Mouse (Mus musculus): ENCODE data around the gene Cfdp1.

Gene Cfdp1

GRCm38 (mm10) chr8:111853861-111854501 is at the start of gene Cfdp1:
TSS of gene Cfdp1 (minus strand) at chr8:111854291.
- peak; percentile 89 for DNase-seq (ENCODE audit: extremely low read depth, insufficient read length, low spot score)

- peak; percentile 19 for DNase-seq (ENCODE audit: extremely low read depth, insufficient read length, low spot score)
Measured at GRCm38 (mm10) chr8:111902080-111902479, 48.0 kb upstream of the Cfdp1 start.

GRCm38 (mm10) chr8:111898586-111898985 is 44.5 kb upstream of the Cfdp1 start:
- no peak for DNase-seq (ENCODE audit: extremely low read depth, insufficient read length, low spot score)

GRCm38 (mm10) chr8:111894955-111895354 is 40.9 kb upstream of the Cfdp1 start:
- DNase-seq (ENCODE audit: extremely low read depth, insufficient read length, low spot score) = no peak

GRCm38 (mm10) chr8:111892615-111893014 is 38.5 kb upstream of the Cfdp1 start:
- DNase-seq (ENCODE audit: extremely low read depth, insufficient read length, low spot score) = no peak

- DNase-seq (ENCODE audit: extremely low read depth, insufficient read length, low spot score) = no peak
Measured at GRCm38 (mm10) chr8:111891983-111892382, 37.9 kb upstream of the Cfdp1 start.

GRCm38 (mm10) chr8:111890911-111891303 is 36.8 kb upstream of the Cfdp1 start:
- no peak for DNase-seq (ENCODE audit: extremely low read depth, insufficient read length, low spot score)

GRCm38 (mm10) chr8:111889931-111890910 is 36.1 kb upstream of the Cfdp1 start:
- DNase-seq (ENCODE audit: extremely low read depth, insufficient read length, low spot score) = no peak

GRCm38 (mm10) chr8:111888091-111888650 is 34.1 kb upstream of the Cfdp1 start:
- DNase-seq (ENCODE audit: extremely low read depth, insufficient read length, low spot score) = no peak

- no peak for DNase-seq (ENCODE audit: extremely low read depth, insufficient read length, low spot score)
Measured at GRCm38 (mm10) chr8:111887479-111887878, 33.4 kb upstream of the Cfdp1 start.

- DNase-seq (ENCODE audit: extremely low read depth, insufficient read length, low spot score) = no peak
Measured at GRCm38 (mm10) chr8:111883615-111884014, 29.5 kb upstream of the Cfdp1 start.

GRCm38 (mm10) chr8:111881591-111881990 is 27.5 kb upstream of the Cfdp1 start:
- DNase-seq (ENCODE audit: extremely low read depth, insufficient read length, low spot score) = no peak

GRCm38 (mm10) chr8:111877711-111878110 is 23.6 kb upstream of the Cfdp1 start:
- no peak for DNase-seq (ENCODE audit: extremely low read depth, insufficient read length, low spot score)

GRCm38 (mm10) chr8:111876355-111876948 is 22.4 kb upstream of the Cfdp1 start, which contains the start of gene Tmem170:
TSS of gene Tmem170 (minus strand) at chr8:111876750.
- DNase-seq (ENCODE audit: extremely low read depth, insufficient read length, low spot score) = peak; percentile 97

GRCm38 (mm10) chr8:111875758-111876157 is 21.7 kb upstream of the Cfdp1 start:
- peak; percentile 19 for DNase-seq (ENCODE audit: extremely low read depth, insufficient read length, low spot score)

- no peak for DNase-seq (ENCODE audit: extremely low read depth, insufficient read length, low spot score)
Measured at GRCm38 (mm10) chr8:111871278-111871677, 17.2 kb upstream of the Cfdp1 start.

GRCm38 (mm10) chr8:111870379-111870778 is 16.3 kb upstream of the Cfdp1 start:
- DNase-seq (ENCODE audit: extremely low read depth, insufficient read length, low spot score) = no peak

GRCm38 (mm10) chr8:111868664-111869063 is 14.6 kb upstream of the Cfdp1 start:
- no peak for DNase-seq (ENCODE audit: extremely low read depth, insufficient read length, low spot score)

GRCm38 (mm10) chr8:111865857-111866256 is 11.8 kb upstream of the Cfdp1 start:
- no peak for DNase-seq (ENCODE audit: extremely low read depth, insufficient read length, low spot score)

GRCm38 (mm10) chr8:111865130-111865852 is 11.2 kb upstream of the Cfdp1 start:
- no peak for DNase-seq (ENCODE audit: extremely low read depth, insufficient read length, low spot score)
